In the genomic region with DNA sequence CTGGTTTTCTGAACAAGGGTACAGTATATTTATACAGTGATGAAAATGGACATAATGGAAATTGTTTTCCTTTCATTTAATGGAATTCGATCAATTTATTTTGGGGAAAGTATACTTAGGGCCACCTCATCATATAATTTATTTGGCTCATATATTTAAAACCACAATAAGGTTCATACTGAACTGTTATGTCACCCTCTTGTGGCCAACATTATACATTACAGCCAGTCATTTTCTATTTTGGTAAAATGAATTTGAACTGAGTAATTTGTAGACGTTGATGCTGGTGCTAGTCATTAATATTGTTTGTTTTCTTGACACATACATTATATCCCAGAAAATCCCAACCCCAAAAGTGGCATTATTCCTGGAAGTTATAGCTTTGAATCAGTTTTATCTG, we compare ENCODE assay signal across 8 mouse cellular contexts. TPM values are rescaled to one million over a fixed set of nuclear protein-coding genes. Genes with fewer than 3 reads are reported as not detected.
DNase-seq lines count a peak whose midpoint lies in the region; ATAC-seq and TF ChIP-seq lines count a peak whose summit lies in the region.

No protein-coding gene starts in this region.

- 0 out of 2 replicates have a peak, but pooled peaks have one; percentile 8 for TF ChIP-seq CTCF in kidney, adult 2 months (conservative IDR thresholded peaks at IDR 0.05; ENCODE audit: insufficient read depth, insufficient read length, low read depth, low read length)

- peaks cover 1% of the 10 kb centered on the region for H3K36me3 ChIP-seq in kidney, adult 2 months (ENCODE audit: control insufficient read depth, insufficient read depth, low read length)

- H3K4me1 ChIP-seq in kidney, adult 2 months (ENCODE audit: control insufficient read depth, insufficient read depth, low read length) = no peaks in the 10 kb centered on the region

- WGBS in kidney, adult 2 months = 33% methylated on average over 2 of the region's 2 CpGs
- WGBS in large intestine, adult 2 months = 36% methylated on average over 2 of the region's 2 CpGs

- TF ChIP-seq POLR2A in kidney, adult 2 months (IDR thresholded peaks at IDR 0.05; ENCODE audit: low read depth, low read length) = no peak

- no peak for ATAC-seq in monocyte, adult 5-6 weeks (replicated peaks; ENCODE audit: insufficient number of reproducible peaks, low FRiP score, low TSS enrichment, poor library complexity, severe bottlenecking)

- H3K27me3 ChIP-seq in kidney, adult 2 months (replicated peaks; ENCODE audit: control insufficient read depth, insufficient read depth, low read length) = no peaks in the 10 kb centered on the region

- no peak overlapping the region for H3K4me3 ChIP-seq in kidney, adult 2 months (ENCODE audit: insufficient read depth, low read depth, low read length)

- H3K27ac ChIP-seq in kidney, adult 2 months (ENCODE audit: insufficient read depth, low read depth, low read length) = no peak overlapping the region

- peak; percentile 9 for DNase-seq in kidney, adult 2 months
- DNase-seq in kidney, postnatal 4 days = no peak
- DNase-seq in CD4-positive, CD25-positive, alpha-beta regulatory T cell, adult 2 months (ENCODE audit: low read depth, low spot score) = peak; percentile 61
- peak; percentile 1 for DNase-seq in T-cell, adult 2 months (ENCODE audit: low spot score)
- DNase-seq in large intestine, adult 2 months (ENCODE audit: low read depth, low spot score) = peak; percentile 2
- no peak for DNase-seq in right cerebral cortex, postnatal 4 days
- no peak for DNase-seq in kidney, adult 8-10 months

RNA-seq across cellular contexts. Expression of a gene that starts 58.6 kb away (rescaled TPM):
- polyA plus RNA-seq in kidney, adult 2 months (2012; rRNA removed) = 17.8 and 18.4 TPM in 2 replicates
- polyA plus RNA-seq in large intestine, adult 2 months (2012; rRNA removed) = 8.1 and 15.4 TPM in 2 replicates
- 45.1 to 118 TPM (median 111 TPM) in 3 replicates for total RNA-seq in monocyte, adult 5-6 weeks (2017)

Comparison
In these comparisons a context has a peak if more than half of its experiments do, and no peak if none do; other contexts are left out.
1. DNase-seq: peak in kidney, adult 2 months (single experiment), CD4-positive, CD25-positive, alpha-beta regulatory T cell, adult 2 months (single experiment), T-cell, adult 2 months (single experiment) and large intestine, adult 2 months (single experiment); none in kidney, postnatal 4 days (0 of 2), right cerebral cortex, postnatal 4 days (single experiment) and kidney, adult 8-10 months (0 of 2).